Mouse (Mus musculus): ENCODE data around the gene Olfr221. TPM values are rescaled to one million over a fixed set of nuclear protein-coding genes. Genes with fewer than 3 reads are reported as not detected.

Gene Olfr221
- polyA plus RNA-seq, 1 experiment from 2014 or later = not detected

DNA sequence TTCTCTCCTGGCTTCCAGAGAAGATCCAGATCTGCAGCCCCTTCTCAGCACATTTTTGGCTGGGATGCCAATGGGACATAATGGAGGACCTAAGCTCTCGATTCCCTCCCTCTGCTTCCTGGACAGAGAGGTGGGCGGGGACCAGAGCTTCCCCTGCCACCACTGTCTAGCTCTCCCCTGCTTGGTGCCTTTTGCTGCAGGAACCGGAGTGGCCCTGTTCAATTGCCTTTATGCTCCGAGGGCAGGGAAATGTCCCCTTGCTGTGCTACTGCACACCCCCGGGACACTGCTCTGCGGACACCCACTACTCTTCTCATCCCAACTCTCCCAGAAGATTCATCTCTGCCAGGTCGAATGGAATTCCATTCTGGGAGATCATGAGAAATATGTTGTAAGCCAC, 37.1 kb downstream of the Olfr221 start:
- Histone ChIP-seq H3K27ac (ENCODE audit: low read depth, low read length) (no peak overlapping the region), H3K9ac (ENCODE audit: low read length) (peak overlapping the region; percentile 6; the same call in 1 of the 2 replicates)
- no peak for ATAC-seq (ENCODE audit: insufficient read depth, low FRiP score, low TSS enrichment)

DNA sequence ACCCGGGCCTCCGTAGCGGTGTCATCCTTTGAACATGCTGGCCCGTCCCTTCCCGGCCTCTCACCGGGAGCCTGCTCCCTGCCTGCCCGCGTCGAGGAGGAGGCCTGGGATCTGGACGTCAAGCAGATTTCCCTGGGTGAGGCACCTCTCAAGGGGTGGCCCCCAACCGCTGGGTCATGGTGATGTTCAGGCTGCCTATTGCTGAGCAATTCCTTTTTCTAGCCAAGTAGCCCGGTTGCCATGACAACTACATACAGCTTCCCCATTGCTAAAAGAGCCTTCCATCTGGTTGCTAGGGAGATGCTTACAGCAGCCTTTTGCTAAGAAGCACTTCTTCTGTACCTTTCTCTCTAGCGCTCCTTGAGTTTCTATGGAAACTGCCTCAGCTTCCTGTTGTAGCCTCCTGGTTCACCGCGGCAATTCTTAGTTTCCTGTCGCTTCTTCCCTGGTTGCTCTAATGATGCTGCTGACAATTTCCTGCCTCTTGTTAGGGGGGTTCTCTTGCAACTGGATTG, 38.2 kb downstream of the Olfr221 start:
- ATAC-seq (ENCODE audit: insufficient read depth, low FRiP score, low TSS enrichment) = peak; percentile 77
- H3K36me3 ChIP-seq (ENCODE audit: control insufficient read depth, insufficient read depth, low read length) = peaks cover 39% of the 10 kb centered on the region
- 33% methylated on average over 16 of the region's 16 CpGs for WGBS

More for the DNA sequence above, 37.1 kb downstream of the Olfr221 start:
- Histone ChIP-seq H3K27me3 (ENCODE audit: control insufficient read depth, insufficient read depth, low read length) (no peaks in the 10 kb centered on the region), H3K4me2 (ENCODE audit: low read depth) (no peak overlapping the region), H3K4me3 (ENCODE audit: low read depth, low read length) (no peak overlapping the region), H3K36me3 (ENCODE audit: control insufficient read depth, insufficient read depth, low read length) (peaks cover 36% of the 10 kb centered on the region), H3K4me1 (ENCODE audit: control insufficient read depth, insufficient read depth, low read length) (peaks cover 31% of the 10 kb centered on the region), H3K9me3 (ENCODE audit: control insufficient read depth, low read length) (no peaks in the 10 kb centered on the region)
- 82% methylated on average over 7 of the region's 7 CpGs for whole genome bisulfite sequencing
- no peak for DNase-seq (ENCODE audit: low spot score)

DNA sequence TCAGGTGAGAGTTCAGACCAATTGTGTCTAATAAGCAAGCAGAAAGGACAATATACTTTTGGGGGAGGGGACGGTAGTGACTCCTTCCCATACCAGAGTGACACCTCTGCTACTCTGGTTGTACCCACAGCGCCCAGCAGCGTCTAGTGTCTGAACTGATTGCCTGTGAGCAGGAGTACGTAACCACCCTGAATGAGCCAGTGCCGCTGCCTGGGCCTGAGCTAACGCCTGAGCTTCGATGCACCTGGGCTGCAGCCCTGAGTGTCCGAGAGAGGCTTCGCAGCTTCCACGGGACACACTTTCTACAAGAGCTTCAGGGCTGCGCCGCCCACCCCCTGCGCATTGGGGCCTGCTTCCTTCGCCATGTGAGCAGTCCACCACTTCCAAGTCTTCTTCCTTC, 44.8 kb downstream of the Olfr221 start:
- 87% methylated on average over 14 of the region's 14 CpGs for WGBS
- peaks cover 37% of the 10 kb centered on the region for H3K36me3 ChIP-seq (ENCODE audit: control insufficient read depth, insufficient read depth, low read length)

More for the DNA sequence above, 38.2 kb downstream of the Olfr221 start:
- H3K9ac ChIP-seq (ENCODE audit: low read length) = no peak overlapping the region
- peaks cover 20% of the 10 kb centered on the region for H3K4me1 ChIP-seq (ENCODE audit: control insufficient read depth, insufficient read depth, low read length)
- H3K4me3 ChIP-seq (ENCODE audit: low read depth, low read length) = no peak overlapping the region
- 0 out of 2 replicates have a peak overlapping the region, but pooled peaks have one; percentile 35 for H3K27ac ChIP-seq (ENCODE audit: low read depth, low read length)
- no peaks in the 10 kb centered on the region for H3K27me3 ChIP-seq (ENCODE audit: control insufficient read depth, insufficient read depth, low read length)
- no peaks in the 10 kb centered on the region for H3K9me3 ChIP-seq (ENCODE audit: control insufficient read depth, low read length)
- peak; percentile 75 for DNase-seq (ENCODE audit: low spot score)
- H3K4me2 ChIP-seq (ENCODE audit: low read depth) = no peak overlapping the region; the same call in 1 of the 2 replicates

DNA sequence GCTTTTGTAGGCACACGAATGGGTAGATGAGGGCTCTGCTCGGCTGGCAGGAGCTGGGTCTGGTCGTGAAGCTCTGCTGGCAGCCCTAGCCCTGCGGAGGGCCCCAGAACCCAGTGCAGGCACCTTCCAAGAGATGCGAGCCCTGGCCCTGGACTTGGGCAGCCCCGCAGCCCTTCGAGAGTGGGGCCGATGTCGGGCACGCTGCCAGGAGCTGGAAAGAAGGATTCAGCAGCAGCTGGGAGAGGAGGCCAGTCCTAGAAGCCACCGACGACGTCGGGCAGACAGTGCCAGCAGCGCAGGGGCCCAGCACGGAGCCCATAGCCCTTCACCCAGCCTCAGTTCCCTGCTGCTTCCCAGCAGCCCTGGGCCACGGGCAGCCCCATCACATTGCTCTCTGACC, 45.4 kb downstream of the Olfr221 start:
- no peak overlapping the region for H3K4me2 ChIP-seq (ENCODE audit: low read depth)
- H3K27ac ChIP-seq (ENCODE audit: low read depth, low read length) = no peak overlapping the region
- H3K27me3 ChIP-seq (ENCODE audit: control insufficient read depth, insufficient read depth, low read length) = no peaks in the 10 kb centered on the region
- WGBS = 75% methylated on average over 17 of the region's 17 CpGs
- peaks cover 31% of the 10 kb centered on the region for H3K36me3 ChIP-seq (ENCODE audit: control insufficient read depth, insufficient read depth, low read length)
- no peak overlapping the region for H3K9ac ChIP-seq (ENCODE audit: low read length)
- H3K4me1 ChIP-seq (ENCODE audit: control insufficient read depth, insufficient read depth, low read length) = no peaks in the 10 kb centered on the region
- no peaks in the 10 kb centered on the region for H3K9me3 ChIP-seq (ENCODE audit: control insufficient read depth, low read length)
- H3K4me3 ChIP-seq (ENCODE audit: low read depth, low read length) = no peak overlapping the region
- ATAC-seq (ENCODE audit: insufficient read depth, low FRiP score, low TSS enrichment) (no peak), DNase-seq (ENCODE audit: low spot score) (no peak)

More for the DNA sequence above, 44.8 kb downstream of the Olfr221 start:
- H3K9me3 ChIP-seq (ENCODE audit: control insufficient read depth, low read length) = no peaks in the 10 kb centered on the region
- ATAC-seq (ENCODE audit: insufficient read depth, low FRiP score, low TSS enrichment) (no peak), DNase-seq (ENCODE audit: low spot score) (no peak)
- H3K27ac ChIP-seq (ENCODE audit: low read depth, low read length) = no peak overlapping the region
- no peak overlapping the region for H3K4me2 ChIP-seq (ENCODE audit: low read depth)
- no peak overlapping the region for H3K4me3 ChIP-seq (ENCODE audit: low read depth, low read length)
- H3K9ac ChIP-seq (ENCODE audit: low read length) = no peak overlapping the region
- no peaks in the 10 kb centered on the region for H3K4me1 ChIP-seq (ENCODE audit: control insufficient read depth, insufficient read depth, low read length)
- no peaks in the 10 kb centered on the region for H3K27me3 ChIP-seq (ENCODE audit: control insufficient read depth, insufficient read depth, low read length)

DNA sequence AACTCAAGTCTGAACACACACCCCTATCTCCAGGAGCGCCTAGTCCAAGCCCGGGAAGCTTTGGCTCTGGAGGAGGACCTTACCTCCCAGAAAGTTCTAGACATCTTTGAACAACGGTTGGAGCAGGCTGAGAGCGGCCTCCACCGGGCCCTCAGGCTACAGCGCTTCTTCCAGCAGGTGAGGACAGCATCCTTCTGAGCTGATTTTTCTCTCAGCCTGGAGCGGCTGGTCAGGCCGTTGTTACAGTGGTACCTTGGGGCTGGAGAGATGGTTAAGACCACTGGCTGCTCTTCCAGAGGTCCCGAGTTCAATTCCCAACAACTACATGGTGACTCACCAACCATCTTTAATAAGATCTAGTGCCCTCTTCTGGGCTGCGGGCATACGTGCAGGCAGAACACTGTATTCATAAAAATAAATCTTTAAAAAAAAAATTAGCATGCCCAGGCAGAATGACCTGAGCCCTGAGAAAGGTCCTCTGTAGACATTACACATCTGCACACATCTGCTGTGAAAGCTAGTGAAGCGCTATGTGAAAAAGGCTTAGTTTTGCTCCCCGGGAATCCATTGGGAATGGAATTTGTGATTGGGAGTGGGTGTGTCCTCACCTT, 45.9 kb downstream of the Olfr221 start:
- H3K36me3 ChIP-seq (ENCODE audit: control insufficient read depth, insufficient read depth, low read length) = peaks cover 30% of the 10 kb centered on the region
- DNase-seq (ENCODE audit: low spot score) (no peak), ATAC-seq (ENCODE audit: insufficient read depth, low FRiP score, low TSS enrichment) (no peak)
- H3K4me3 ChIP-seq (ENCODE audit: low read depth, low read length) = no peak overlapping the region
- H3K9me3 ChIP-seq (ENCODE audit: control insufficient read depth, low read length) = no peaks in the 10 kb centered on the region
- no peak overlapping the region for H3K27ac ChIP-seq (ENCODE audit: low read depth, low read length)
- no peak overlapping the region for H3K4me2 ChIP-seq (ENCODE audit: low read depth)
- no peak overlapping the region for H3K9ac ChIP-seq (ENCODE audit: low read length)
- no peaks in the 10 kb centered on the region for H3K4me1 ChIP-seq (ENCODE audit: control insufficient read depth, insufficient read depth, low read length)
- H3K27me3 ChIP-seq (ENCODE audit: control insufficient read depth, insufficient read depth, low read length) = no peaks in the 10 kb centered on the region
- WGBS = 91% methylated on average over 13 of the region's 13 CpGs

DNA sequence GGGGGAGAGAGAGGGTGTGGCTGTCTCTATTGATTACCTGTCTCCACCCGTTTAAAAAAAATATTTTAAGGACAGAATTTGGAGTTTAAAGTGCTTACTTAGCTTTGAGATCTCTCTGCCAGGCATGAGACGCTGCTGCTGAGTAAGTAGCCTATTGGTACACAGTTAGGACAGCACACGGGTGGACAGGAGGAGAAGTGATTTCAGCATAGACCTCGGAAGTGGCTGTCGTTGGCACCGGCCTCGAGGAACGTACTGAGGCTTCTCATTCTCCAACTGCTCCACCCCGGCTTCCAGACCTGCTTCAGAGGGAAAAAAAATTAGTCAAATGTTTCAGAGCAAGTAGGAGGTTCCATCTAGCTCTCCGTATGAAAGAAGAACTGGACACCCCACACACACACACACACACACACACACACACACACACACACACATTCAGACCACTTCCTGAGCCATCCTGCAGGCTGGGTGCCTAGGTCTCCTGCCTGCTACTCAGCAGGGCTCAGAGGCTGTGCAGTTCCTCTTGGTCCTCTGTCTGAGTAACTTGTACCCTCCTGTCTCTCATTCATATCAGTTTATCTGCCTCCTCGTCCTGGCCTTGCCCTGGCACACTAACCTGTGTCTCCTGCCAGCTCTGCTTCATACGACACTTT, 46.9 kb downstream of the Olfr221 start:
- no peak for DNase-seq (ENCODE audit: low spot score)
- Histone ChIP-seq H3K27ac (ENCODE audit: low read depth, low read length) (no peak overlapping the region), H3K4me1 (ENCODE audit: control insufficient read depth, insufficient read depth, low read length) (no peaks in the 10 kb centered on the region), H3K27me3 (ENCODE audit: control insufficient read depth, insufficient read depth, low read length) (no peaks in the 10 kb centered on the region), H3K4me3 (ENCODE audit: low read depth, low read length) (no peak overlapping the region), H3K9me3 (ENCODE audit: control insufficient read depth, low read length) (no peaks in the 10 kb centered on the region), H3K36me3 (ENCODE audit: control insufficient read depth, insufficient read depth, low read length) (peaks cover 33% of the 10 kb centered on the region), H3K9ac (ENCODE audit: low read length) (no peak overlapping the region), H3K4me2 (ENCODE audit: low read depth) (no peak overlapping the region)
- 89% methylated on average over 12 of the region's 12 CpGs for WGBS
- ATAC-seq (ENCODE audit: insufficient read depth, low FRiP score, low TSS enrichment) = no peak

DNA sequence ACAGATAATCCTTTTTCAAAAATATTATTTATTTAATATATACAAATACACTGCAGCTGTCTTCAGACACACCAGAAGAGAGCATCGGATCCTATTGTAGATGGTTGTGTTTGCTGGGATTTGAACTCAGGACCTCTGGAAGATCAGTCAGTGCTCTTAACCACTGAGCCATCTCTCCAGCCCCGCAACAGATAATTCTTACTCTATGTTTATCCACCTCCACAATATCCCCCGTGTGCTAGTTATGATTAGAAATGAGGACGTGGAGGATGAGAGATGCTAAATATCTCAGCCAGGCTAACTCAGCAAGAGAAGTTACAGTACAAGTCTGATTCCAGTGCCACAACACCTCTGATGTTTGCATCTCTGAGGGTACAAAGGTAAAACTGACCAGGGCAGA, 47.8 kb downstream of the Olfr221 start:
- Histone ChIP-seq H3K4me1 (ENCODE audit: control insufficient read depth, insufficient read depth, low read length) (no peaks in the 10 kb centered on the region; the same call in 1 of the 2 replicates), H3K4me2 (ENCODE audit: low read depth) (no peak overlapping the region), H3K9me3 (ENCODE audit: control insufficient read depth, low read length) (no peaks in the 10 kb centered on the region), H3K27me3 (ENCODE audit: control insufficient read depth, insufficient read depth, low read length) (no peaks in the 10 kb centered on the region), H3K36me3 (ENCODE audit: control insufficient read depth, insufficient read depth, low read length) (peaks cover 35% of the 10 kb centered on the region), H3K27ac (ENCODE audit: low read depth, low read length) (no peak overlapping the region), H3K4me3 (ENCODE audit: low read depth, low read length) (no peak overlapping the region), H3K9ac (ENCODE audit: low read length) (no peak overlapping the region)
- WGBS = 96% methylated on average over 4 of the region's 4 CpGs
- DNase-seq (ENCODE audit: low spot score) (no peak), ATAC-seq (ENCODE audit: insufficient read depth, low FRiP score, low TSS enrichment) (no peak)

DNA sequence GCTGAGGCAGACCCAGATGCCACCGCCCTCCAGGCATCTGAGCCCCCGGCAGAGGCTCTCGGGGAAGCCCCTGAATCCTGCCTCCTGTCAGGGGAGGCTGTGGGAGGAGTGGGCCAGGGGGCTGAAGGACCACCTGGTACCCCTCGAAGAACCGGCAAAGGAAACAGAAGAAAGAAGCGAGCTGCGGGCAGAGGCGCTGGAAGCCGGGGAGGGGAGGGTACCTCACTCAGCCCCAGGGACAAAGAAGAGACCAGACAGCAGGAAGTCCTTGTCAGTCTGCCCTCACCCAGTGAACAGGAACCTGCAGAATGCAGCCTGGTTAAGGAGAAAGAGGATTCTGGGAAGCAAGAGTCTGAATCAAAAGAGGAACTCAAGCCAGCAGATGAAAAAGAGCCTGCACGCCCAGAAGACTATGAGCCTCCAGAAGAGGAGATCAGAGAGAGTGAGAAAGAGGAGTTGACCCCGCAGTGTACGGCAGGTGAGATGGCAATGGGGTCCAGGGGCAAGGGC, 52.7 kb downstream of the Olfr221 start:
- Histone ChIP-seq H3K4me1 (ENCODE audit: control insufficient read depth, insufficient read depth, low read length) (peaks cover 6% of the 10 kb centered on the region), H3K4me3 (ENCODE audit: low read depth, low read length) (no peak overlapping the region), H3K4me2 (ENCODE audit: low read depth) (no peak overlapping the region), H3K9me3 (ENCODE audit: control insufficient read depth, low read length) (no peaks in the 10 kb centered on the region), H3K9ac (ENCODE audit: low read length) (no peak overlapping the region), H3K27me3 (ENCODE audit: control insufficient read depth, insufficient read depth, low read length) (no peaks in the 10 kb centered on the region), H3K36me3 (ENCODE audit: control insufficient read depth, insufficient read depth, low read length) (peaks cover 17% of the 10 kb centered on the region), H3K27ac (ENCODE audit: low read depth, low read length) (no peak overlapping the region)
- no peak for ATAC-seq (ENCODE audit: insufficient read depth, low FRiP score, low TSS enrichment)
- DNase-seq (ENCODE audit: low spot score) = no peak
- WGBS = 77% methylated on average over 11 of the region's 12 CpGs

Measured in neural tube, embryonic 11.5 days (tissue).